Mouse (Mus musculus) cortical plate, adult 2 months (tissue): ENCODE data around the gene Ubox5. TPM values are rescaled to one million over a fixed set of nuclear protein-coding genes. Genes with fewer than 3 reads are reported as not detected.

Experiments
- H3K27ac ChIP-seq: fragments of 200-500 bp; 2 replicates; pipeline ENCODE4 v1.5.1; 2012; ENCODE audit warnings: low read length, control low read depth, inconsistent platforms; ENCODE audit not compliant: insufficient read depth
- H3K4me1 ChIP-seq: fragments of 200-500 bp; 2 replicates; pipeline ENCODE4 v1.6.1; 2011; ENCODE audit warnings: low read length; ENCODE audit not compliant: control insufficient read depth, insufficient read depth
- H3K4me3 ChIP-seq: fragments of 200-500 bp; 2 replicates; pipeline ENCODE4 v1.5.1; 2011; ENCODE audit warnings: mild to moderate bottlenecking, low read length, control low read depth; ENCODE audit not compliant: insufficient read depth
- CTCF ChIP-seq: fragments of 200-500 bp; IDR thresholded peaks from 2 replicates; pipeline ENCODE4 v1.5.1; 2011; ENCODE audit warnings: mild to moderate bottlenecking, control low read depth, low read length; ENCODE audit not compliant: insufficient read depth; ENCODE audit errors: extremely low read depth
- POLR2A ChIP-seq: fragments of 200-500 bp; IDR thresholded peaks from 2 replicates; pipeline ENCODE4 v1.6.1; 2011; ENCODE audit warnings: mild to moderate bottlenecking, low read length, control low read depth; ENCODE audit not compliant: insufficient read depth; ENCODE audit errors: extremely low read depth
- polyA plus RNA-seq: library from polyadenylated mRNA; depleted of rRNA; stranded (reverse); fragments of >200 nt; gene quantifications from 2 replicates; pipeline ENCODE4 v1.2.3, GENCODE M21; 2012

Gene Ubox5
- polyA plus RNA-seq, 1 experiment = 11.3 TPM

DNA sequence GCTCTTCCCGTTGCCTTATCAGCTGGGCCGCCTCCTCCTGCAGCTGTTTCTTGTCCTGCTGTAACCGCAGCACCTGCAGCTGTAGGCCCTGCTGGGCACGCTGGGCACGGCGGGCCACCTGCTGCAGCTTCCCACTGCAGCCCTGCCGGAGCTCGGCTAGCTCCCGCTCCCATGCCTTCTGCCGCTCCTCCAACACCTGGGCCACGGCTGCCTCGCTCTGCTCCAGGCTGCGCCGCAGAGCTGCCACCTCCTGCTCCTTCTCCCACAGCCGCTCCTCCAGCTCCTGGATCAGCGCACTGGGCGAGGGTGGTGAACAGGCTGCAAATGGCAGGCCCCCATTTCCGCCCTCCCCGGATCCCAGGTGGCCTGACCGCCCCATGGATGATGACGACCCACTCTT is 6.0 kb upstream of the Ubox5 start:
- Histone ChIP-seq H3K4me1 (peaks cover 4% of the 10 kb centered on the region; the same call in 1 of the 2 replicates), H3K27ac (peak overlapping the region; percentile 55; the same call in 1 of the 2 replicates), H3K4me3 (no peak overlapping the region)
- TF ChIP-seq CTCF (no peak), POLR2A (no peak)

DNA sequence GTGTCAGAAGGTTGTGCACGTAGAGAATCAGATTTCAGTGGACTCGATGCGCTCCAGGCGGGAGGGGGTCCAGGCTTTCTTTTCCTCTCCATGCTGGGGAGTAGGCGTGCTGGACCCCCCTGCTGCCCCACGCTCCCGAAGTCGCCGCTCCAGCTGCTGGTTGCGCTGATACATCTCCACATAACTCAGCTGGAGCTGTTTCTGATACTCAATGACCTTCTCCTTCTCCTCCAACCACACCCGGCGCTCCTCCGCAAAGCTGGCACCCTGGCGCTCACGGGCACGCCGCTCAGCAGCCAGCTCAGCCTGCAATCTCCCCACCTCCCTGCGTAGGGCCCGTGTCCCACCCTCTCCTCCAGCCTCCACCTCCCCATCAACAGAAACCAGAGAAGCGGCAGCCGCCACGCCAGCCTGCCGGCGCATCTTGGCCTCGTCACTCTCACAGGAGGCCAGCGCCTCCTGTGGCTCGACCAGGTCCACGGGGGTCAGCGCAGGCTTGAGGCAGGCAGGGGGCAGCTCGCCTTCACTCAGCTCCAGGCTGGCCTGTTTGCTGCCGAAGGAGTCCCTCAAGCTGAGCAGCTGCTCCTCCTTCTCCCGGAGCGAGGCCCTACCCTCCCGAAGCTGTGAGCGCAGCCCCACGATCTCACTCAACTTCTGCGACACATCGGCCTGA is 5.0 kb upstream of the Ubox5 start:
- H3K27ac ChIP-seq = peak overlapping the region; percentile 79
- H3K4me1 ChIP-seq = peaks cover 4% of the 10 kb centered on the region; the same call in 1 of the 2 replicates
- TF ChIP-seq CTCF (no peak), POLR2A (no peak)
- 0 out of 2 replicates have a peak overlapping the region, but pooled peaks have one; percentile 9 for H3K4me3 ChIP-seq

DNA sequence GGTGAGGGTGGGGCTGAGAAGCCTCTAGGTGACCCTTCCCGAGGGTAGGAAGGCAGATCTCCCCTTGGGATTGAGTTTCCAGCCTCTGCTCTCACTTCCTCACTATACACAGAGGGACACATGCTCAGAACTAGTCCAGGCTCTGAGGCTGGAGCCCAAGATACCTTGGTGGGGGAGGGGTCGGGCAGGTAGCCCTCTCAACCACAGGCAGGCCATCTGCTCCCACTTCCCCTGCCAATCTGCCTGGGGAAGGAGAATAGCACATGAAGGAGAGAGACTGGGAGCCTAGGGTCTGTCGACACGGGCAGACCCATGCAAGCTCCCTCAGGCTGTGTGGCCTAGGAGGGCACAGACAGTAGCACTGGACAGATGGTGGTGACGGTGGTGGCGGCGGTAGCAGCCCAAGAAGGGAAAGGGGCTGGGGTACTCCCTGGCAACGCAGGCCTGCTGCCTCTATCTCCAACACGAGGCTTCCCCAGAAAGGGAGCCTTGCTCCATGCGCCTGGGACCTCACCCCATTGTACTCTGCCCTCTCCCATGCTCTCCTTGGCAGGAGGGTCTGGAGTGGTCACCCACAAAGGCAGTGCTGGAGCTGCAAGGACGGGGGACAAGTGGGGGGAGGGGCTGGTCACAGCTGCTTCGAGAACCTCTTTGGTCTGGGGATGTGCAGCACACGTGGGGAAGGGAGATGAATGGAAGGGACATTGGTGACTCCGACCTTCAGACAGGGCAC is 4.3 kb upstream of the Ubox5 start:
- no peak for TF ChIP-seq POLR2A
- no peak for TF ChIP-seq CTCF
- H3K27ac ChIP-seq = peak overlapping the region; percentile 79; the same call in 1 of the 2 replicates
- H3K4me3 ChIP-seq = no peak overlapping the region
- peaks cover 3% of the 10 kb centered on the region; the same call in 1 of the 2 replicates for H3K4me1 ChIP-seq

DNA sequence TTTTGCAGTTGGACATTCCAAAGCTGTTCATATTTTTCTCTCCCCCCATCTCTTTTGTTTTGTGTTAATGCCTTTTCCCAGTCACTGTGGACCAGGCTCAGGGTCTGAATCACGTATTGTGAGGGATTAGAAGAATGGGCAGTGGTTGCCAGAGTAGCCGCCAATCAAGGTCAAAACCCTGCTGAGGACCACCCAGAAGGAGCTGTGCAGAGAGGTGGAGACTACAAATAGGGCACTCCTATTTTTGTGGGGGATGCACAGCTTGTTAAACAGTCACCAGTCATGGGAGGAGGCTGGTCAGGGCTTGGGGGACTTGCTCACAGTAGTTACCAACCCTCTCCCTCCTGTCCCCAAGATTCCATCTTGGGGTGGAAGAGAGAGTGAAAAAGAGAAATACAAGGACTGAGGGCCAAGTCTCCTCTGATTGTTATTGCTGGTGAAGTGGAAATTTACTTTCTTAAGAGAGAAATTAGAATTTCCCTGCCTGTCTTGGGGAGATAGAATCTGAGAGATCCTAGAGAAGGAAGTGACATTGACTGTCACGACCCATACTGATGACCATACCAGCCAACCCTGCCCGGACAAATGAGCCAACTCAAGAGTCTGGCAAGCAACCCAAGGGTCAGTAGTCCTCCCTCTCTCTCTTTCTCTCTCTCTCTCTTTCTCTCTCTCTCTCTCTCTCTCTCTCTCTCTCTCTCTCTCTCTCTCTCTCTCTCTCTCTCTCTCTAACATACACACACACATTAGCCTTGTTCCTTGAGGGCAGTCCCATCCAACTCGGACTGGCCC is 3.2 kb upstream of the Ubox5 start:
- no peak for TF ChIP-seq CTCF
- no peak for TF ChIP-seq POLR2A
- peaks cover 1% of the 10 kb centered on the region; the same call in 1 of the 2 replicates for H3K4me1 ChIP-seq
- no peak overlapping the region for H3K27ac ChIP-seq
- no peak overlapping the region for H3K4me3 ChIP-seq

GRCm38 (mm10) chr2:130632416-130632815 is 2.6 kb upstream of the Ubox5 start:
- peaks cover 1% of the 10 kb centered on the region; the same call in 1 of the 2 replicates for H3K4me1 ChIP-seq
- TF ChIP-seq CTCF (no peak), POLR2A (0 out of 2 replicates have a peak, but pooled peaks have one; percentile 27)
- no peak overlapping the region for H3K27ac ChIP-seq
- H3K4me3 ChIP-seq = no peak overlapping the region

DNA sequence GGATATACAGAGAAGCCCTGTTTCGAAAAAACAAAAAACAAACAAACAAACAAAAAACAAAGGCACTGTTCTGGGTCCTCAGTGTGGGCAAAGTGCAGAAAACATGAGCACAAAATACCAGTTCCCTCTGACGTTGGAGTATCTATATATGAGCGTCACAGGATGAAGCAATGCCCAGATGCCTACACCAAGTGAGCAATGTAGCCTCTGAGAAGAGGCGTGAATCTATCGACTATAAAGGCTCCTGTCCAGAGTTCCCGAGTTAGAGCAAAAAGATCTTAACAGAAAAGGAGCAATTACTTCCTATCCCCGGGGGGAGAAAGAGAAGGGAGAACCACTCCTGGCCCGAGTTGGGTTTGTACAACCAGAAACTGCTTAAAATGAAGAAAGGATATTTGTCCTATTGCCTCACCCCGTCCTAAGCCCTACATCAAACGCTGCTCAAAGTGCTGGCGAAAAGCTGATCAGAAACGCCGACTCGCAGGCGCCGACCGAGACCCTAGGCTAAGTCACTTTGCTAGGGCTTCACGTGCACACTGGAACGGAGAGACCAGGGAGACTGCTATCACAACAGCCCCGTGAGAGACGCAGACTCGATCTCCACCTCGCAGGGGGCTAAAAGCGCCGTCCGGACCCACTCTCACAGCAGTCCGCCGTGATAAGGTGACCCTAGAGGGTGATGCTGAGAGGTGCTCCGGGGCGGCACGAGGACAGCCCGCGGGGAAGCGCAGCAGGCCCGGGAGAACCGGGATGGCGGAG is 579 bp downstream of the Ubox5 start:
- no peak for TF ChIP-seq POLR2A
- no peak for TF ChIP-seq CTCF
- H3K4me3 ChIP-seq = peak overlapping the region; percentile 92
- no peaks in the 10 kb centered on the region; the same call in 1 of the 2 replicates for H3K4me1 ChIP-seq
- H3K27ac ChIP-seq = 0 out of 2 replicates have a peak overlapping the region, but pooled peaks have one; percentile 15

- H3K4me1 ChIP-seq = no peaks in the 10 kb centered on the region; the same call in 1 of the 2 replicates
- TF ChIP-seq CTCF (no peak), POLR2A (no peak)
These were observed 1.4 kb downstream of the Ubox5 start for GRCm38 (mm10) chr2:130628424-130628823.

DNA sequence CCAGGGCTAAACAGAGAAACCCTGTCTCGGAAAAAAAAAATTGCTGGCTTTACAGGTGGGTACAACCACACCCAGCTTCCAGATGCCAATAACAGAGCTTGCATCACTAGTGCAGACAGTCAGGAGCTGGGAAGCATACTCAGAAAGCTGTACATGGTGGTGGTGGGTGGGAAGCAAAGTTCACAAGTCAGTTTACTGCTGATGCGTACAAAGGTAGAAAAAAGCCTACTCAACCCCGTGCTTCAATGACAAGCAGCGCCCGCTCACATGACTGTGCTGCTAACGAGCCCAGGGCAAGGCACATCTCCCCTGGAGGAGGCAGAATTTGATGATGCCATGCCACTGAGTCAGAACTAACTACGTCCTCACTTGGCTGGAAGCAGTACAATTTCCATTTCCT is 10.9 kb downstream of the Ubox5 start:
- H3K4me1 ChIP-seq = no peaks in the 10 kb centered on the region
- no peak overlapping the region for H3K27ac ChIP-seq
- H3K4me3 ChIP-seq = no peak overlapping the region
- TF ChIP-seq POLR2A (no peak), CTCF (no peak)

More at GRCm38 (mm10) chr2:130628424-130628823, 1.4 kb downstream of the Ubox5 start:
- no peak overlapping the region for H3K4me3 ChIP-seq
- no peak overlapping the region for H3K27ac ChIP-seq

DNA sequence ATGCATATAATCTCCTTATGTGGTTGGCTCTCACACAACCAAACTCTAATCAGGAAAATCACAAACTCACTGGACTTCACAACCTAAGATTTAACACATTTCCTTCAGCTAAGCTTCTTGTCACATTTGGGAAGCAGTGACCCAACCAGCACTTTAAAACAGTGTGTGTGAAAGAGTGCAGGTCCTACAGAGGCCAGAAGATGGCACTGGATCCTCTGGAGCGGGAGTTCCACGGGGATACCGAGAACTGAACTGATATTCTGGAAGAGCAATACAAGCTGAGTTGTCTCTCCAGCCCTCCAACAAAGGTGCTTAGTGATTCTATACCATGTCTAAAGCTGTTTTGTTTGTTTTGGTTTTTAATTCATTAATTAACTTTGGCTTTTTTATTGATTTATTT is 16.7 kb downstream of the Ubox5 start:
- no peak overlapping the region for H3K4me3 ChIP-seq
- no peaks in the 10 kb centered on the region for H3K4me1 ChIP-seq
- H3K27ac ChIP-seq = no peak overlapping the region
- TF ChIP-seq CTCF (peak; percentile 38), POLR2A (no peak)
